Mouse (Mus musculus) stomach, embryonic 16.5 days (tissue): Measurements from ENCODE around the gene Nfkbil1. TPM values are rescaled to one million over a fixed set of nuclear protein-coding genes. Genes with fewer than 3 reads are reported as not detected.

Experiments used
- ATAC-seq: fragments of 200-750 bp; cut with Nextera tagmentation; 2 replicates; pipeline ENCODE4 v1.8.0; 2017; ENCODE audit warnings: moderate number of reproducible peaks, moderate TSS enrichment; ENCODE audit not compliant: insufficient read depth, low FRiP score
- H3K27ac ChIP-seq: fragments of 300-500 bp; sonication (generic); 2 replicates; pipeline ENCODE4 v1.5.1; 2014; ENCODE audit warnings: low read length
- H3K27me3 ChIP-seq: fragments of 300-500 bp; sonication (generic); 2 replicates; pipeline ENCODE4 v1.6.1; 2014; ENCODE audit warnings: low read length, control low read depth, mixed read lengths; ENCODE audit not compliant: control insufficient read depth, insufficient read depth
- H3K36me3 ChIP-seq: fragments of 300-500 bp; sonication (generic); 2 replicates; pipeline ENCODE4 v1.6.1; 2014; ENCODE audit warnings: low read length; ENCODE audit not compliant: control insufficient read depth, insufficient read depth
- H3K4me1 ChIP-seq: fragments of 300-500 bp; sonication (generic); 2 replicates; pipeline ENCODE4 v1.6.1; 2014; ENCODE audit warnings: low read length, control low read depth, mixed read lengths; ENCODE audit not compliant: control insufficient read depth, insufficient read depth
- H3K4me2 ChIP-seq: fragments of 300-500 bp; sonication (generic); 2 replicates; pipeline ENCODE4 v1.6.1; 2014; ENCODE audit warnings: low read depth, low read length, mixed read lengths
- H3K4me3 ChIP-seq: fragments of 300-500 bp; sonication (generic); replicated peaks from 2 replicates; pipeline ENCODE4 v1.5.1; 2014; ENCODE audit warnings: mild to moderate bottlenecking, low read length
- H3K9ac ChIP-seq: fragments of 300-500 bp; sonication (generic); 2 replicates; pipeline ENCODE4 v1.6.1; 2014; ENCODE audit warnings: low read length
- H3K9me3 ChIP-seq: fragments of 300-500 bp; sonication (generic); replicated peaks from 2 replicates; pipeline ENCODE4 v1.6.1; 2016; ENCODE audit warnings: low read length, control low read depth; ENCODE audit not compliant: control insufficient read depth
- WGBS: fragments of 180-500 bp; shearing (Covaris S2); extraction: QIAGEN DNeasy Blood & Tissue Kit; methylation state at CpG from one replicate; pipeline ENCODE4 v1.1.7; 2014; 5-methylcytosine and 5-hydroxymethylcytosine counted together
- polyA plus RNA-seq: library from polyadenylated mRNA; unstranded; fragments of >200 nt; fragmentation: Nextera tagmentation; extraction: Ambion mirVana; gene quantifications from 2 replicates; pipeline ENCODE4 v1.2.1, GENCODE M21; 2015

The Nfkbil1 gene
- polyA plus RNA-seq, 1 experiment from 2014 or later, result 8.8 TPM

- H3K9me3 ChIP-seq, result no peaks in the 10 kb centered on the region
- no peak overlapping the region for H3K4me3 ChIP-seq
- peaks cover 8% of the 10 kb centered on the region; the same call in 1 of the 2 replicates for H3K36me3 ChIP-seq
- no peak overlapping the region for H3K27ac ChIP-seq
- no peak for ATAC-seq
- no peak overlapping the region for H3K9ac ChIP-seq
- 14% methylated on average over 12 of the region's 12 CpGs for WGBS
- 0 out of 2 replicates have a peak overlapping the region, but pooled peaks have one; percentile 3 for H3K4me2 ChIP-seq
- no peaks in the 10 kb centered on the region for H3K27me3 ChIP-seq
- peaks cover 38% of the 10 kb centered on the region for H3K4me1 ChIP-seq
Measured at GRCm38 (mm10) chr17:35232043-35232442, 3.5 kb downstream of the Nfkbil1 start.

- Histone ChIP-seq H3K27me3 (no peaks in the 10 kb centered on the region), H3K36me3 (peaks cover 8% of the 10 kb centered on the region; the same call in 1 of the 2 replicates), H3K9ac (no peak overlapping the region), H3K9me3 (no peaks in the 10 kb centered on the region), H3K27ac (no peak overlapping the region), H3K4me3 (no peak overlapping the region), H3K4me1 (peaks cover 39% of the 10 kb centered on the region), H3K4me2 (no peak overlapping the region)
- ATAC-seq, result no peak
- 94% methylated on average over 10 of the region's 10 CpGs for WGBS
Measured at GRCm38 (mm10) chr17:35231022-35231421, 4.6 kb downstream of the Nfkbil1 start.

- H3K27ac ChIP-seq, result peak overlapping the region; percentile 33; the same call in 1 of the 2 replicates
Measured at GRCm38 (mm10) chr17:35226561-35227046, 9.0 kb downstream of the Nfkbil1 start.

GRCm38 (mm10) chr17:35225456-35225855 lies 10.1 kb downstream of the Nfkbil1 start:
- no peaks in the 10 kb centered on the region for H3K9me3 ChIP-seq
- no peaks in the 10 kb centered on the region for H3K27me3 ChIP-seq
- H3K4me2 ChIP-seq, result no peak overlapping the region
- H3K4me3 ChIP-seq, result no peak overlapping the region
- H3K27ac ChIP-seq, result no peak overlapping the region
- peaks cover 18% of the 10 kb centered on the region for H3K4me1 ChIP-seq
- ATAC-seq, result no peak
- no peak overlapping the region for H3K9ac ChIP-seq
- peaks cover 8% of the 10 kb centered on the region; the same call in 1 of the 2 replicates for H3K36me3 ChIP-seq
- 94% methylated on average over 5 of the region's 5 CpGs for WGBS

More at GRCm38 (mm10) chr17:35226561-35227046, 9.0 kb downstream of the Nfkbil1 start:
- no peak for ATAC-seq
- Histone ChIP-seq H3K4me3 (no peak overlapping the region), H3K9ac (no peak overlapping the region), H3K4me1 (peaks cover 13% of the 10 kb centered on the region), H3K36me3 (peaks cover 8% of the 10 kb centered on the region; the same call in 1 of the 2 replicates), H3K9me3 (no peaks in the 10 kb centered on the region), H3K27me3 (no peaks in the 10 kb centered on the region), H3K4me2 (no peak overlapping the region)
- WGBS, result 82% methylated on average over 14 of the region's 14 CpGs

GRCm38 (mm10) chr17:35224641-35225040 lies 11.0 kb downstream of the Nfkbil1 start:
- Histone ChIP-seq H3K9ac (no peak overlapping the region), H3K4me1 (peaks cover 19% of the 10 kb centered on the region), H3K27me3 (no peaks in the 10 kb centered on the region), H3K4me3 (no peak overlapping the region), H3K36me3 (peaks cover 8% of the 10 kb centered on the region; the same call in 1 of the 2 replicates), H3K9me3 (no peaks in the 10 kb centered on the region), H3K27ac (no peak overlapping the region), H3K4me2 (no peak overlapping the region)
- ATAC-seq, result no peak
- 94% methylated on average over 4 of the region's 4 CpGs for WGBS

- no peaks in the 10 kb centered on the region for H3K27me3 ChIP-seq
- H3K27ac ChIP-seq, result 0 out of 2 replicates have a peak overlapping the region, but pooled peaks have one; percentile 43
- no peak for ATAC-seq
- no peaks in the 10 kb centered on the region for H3K36me3 ChIP-seq
- H3K4me2 ChIP-seq, result no peak overlapping the region
- H3K4me1 ChIP-seq, result peaks cover 14% of the 10 kb centered on the region
- H3K4me3 ChIP-seq, result no peak overlapping the region
- no peaks in the 10 kb centered on the region for H3K9me3 ChIP-seq
- 66% methylated on average over 6 of the region's 6 CpGs for WGBS
- no peak overlapping the region for H3K9ac ChIP-seq
Measured at GRCm38 (mm10) chr17:35222299-35222698, 13.3 kb downstream of the Nfkbil1 start.

GRCm38 (mm10) chr17:35220156-35220952 lies 15.2 kb downstream of the Nfkbil1 start, which contains the start of gene Gm16181:
Gene Gm16181 (plus strand): TSS chr17:35220834.
- peak; percentile 25; the same call in 1 of the 2 replicates for ATAC-seq
- Histone ChIP-seq H3K4me1 (peaks cover 9% of the 10 kb centered on the region), H3K9me3 (no peaks in the 10 kb centered on the region), H3K27ac (peak within 1 kb of the TSS; percentile 86), H3K27me3 (no peaks in the 10 kb centered on the region), H3K4me3 (no peak within 1 kb of the TSS), H3K36me3 (no peaks in the 10 kb centered on the region), H3K9ac (peak within 1 kb of the TSS; percentile 61), H3K4me2 (0 out of 2 replicates have a peak within 1 kb of the TSS, but pooled peaks have one; percentile 12)
- 59% methylated on average over 28 of the region's 28 CpGs for WGBS

- no peak overlapping the region for H3K4me3 ChIP-seq
- H3K36me3 ChIP-seq, result no peaks in the 10 kb centered on the region
- H3K4me2 ChIP-seq, result no peak overlapping the region
- H3K9me3 ChIP-seq, result no peaks in the 10 kb centered on the region
- ATAC-seq, result no peak
- H3K9ac ChIP-seq, result no peak overlapping the region; the same call in 1 of the 2 replicates
- 62% methylated on average over 6 of the region's 6 CpGs for WGBS
- H3K4me1 ChIP-seq, result peaks cover 9% of the 10 kb centered on the region
- H3K27ac ChIP-seq, result no peak overlapping the region
- no peaks in the 10 kb centered on the region for H3K27me3 ChIP-seq
Measured at GRCm38 (mm10) chr17:35219601-35220041, 16.0 kb downstream of the Nfkbil1 start.
